Mouse (Mus musculus): ENCODE data around the gene Lipo1.
"Not testable (repeated sequence)": the region's sequence is repeated elsewhere in the genome, so short reads cannot be mapped to it uniquely, and the experiment has no call there.

The Lipo1 gene

GRCm38 (mm10) chr19:33787359-33787758 lies at the start of gene Lipo1:
Gene Lipo1, minus strand, starts transcription at chr19:33787459.
- not testable (repeated sequence) for DNase-seq (ENCODE audit: low spot score)

- no peak for DNase-seq (ENCODE audit: low spot score)
These were observed 532 bp downstream of the Lipo1 start for GRCm38 (mm10) chr19:33786576-33787277.

GRCm38 (mm10) chr19:33761287-33762086 lies 25.8 kb downstream of the Lipo1 start, which contains the start of gene Lipo3:
Gene Lipo3, minus strand, starts transcription at chr19:33761951.
- DNase-seq (ENCODE audit: low spot score), result not testable (repeated sequence)

GRCm38 (mm10) chr19:33751259-33751658 lies 36.0 kb downstream of the Lipo1 start, which contains the start of gene Lipo2:
Gene Lipo2, minus strand, starts transcription at chr19:33751359.
- DNase-seq (ENCODE audit: low spot score), result not testable (repeated sequence)

Measured in c-Kit-positive CD71-positive TER-119-positive erythroid progenitor cells, embryonic 14.5 days (primary cell).